Mouse (Mus musculus) c-Kit-positive CD71-positive TER-119-negative erythroid progenitor cells, embryonic 14.5 days (primary cell): ENCODE measurements around the gene Ercc6.

Source experiments
- DNase-seq: peaks from one replicate; pipeline ENCODE4 v3.0.0-alpha.2; 2013; ENCODE audit warnings: low read depth

Ercc6 gene

DNA sequence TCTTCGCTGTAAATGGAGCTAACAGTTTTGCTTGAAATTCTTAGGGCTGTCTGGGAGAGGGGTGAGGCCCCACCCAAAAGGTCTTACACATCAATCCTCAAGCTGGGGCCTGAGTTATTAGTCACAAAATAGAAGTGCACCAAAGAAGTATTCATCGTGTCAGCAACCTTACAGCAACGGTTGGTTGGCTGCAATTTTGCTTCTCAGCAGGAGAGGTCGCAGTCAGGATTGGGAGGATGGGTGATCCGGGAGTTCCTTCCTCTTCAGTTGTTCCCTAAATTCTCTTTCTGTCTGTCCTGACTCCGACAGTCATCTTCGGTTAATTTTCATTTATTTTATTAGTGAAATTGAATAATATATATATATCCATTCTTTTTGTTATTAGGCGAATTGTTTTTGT, 59.2 kb downstream of the Ercc6 start:
- no peak for DNase-seq

DNA sequence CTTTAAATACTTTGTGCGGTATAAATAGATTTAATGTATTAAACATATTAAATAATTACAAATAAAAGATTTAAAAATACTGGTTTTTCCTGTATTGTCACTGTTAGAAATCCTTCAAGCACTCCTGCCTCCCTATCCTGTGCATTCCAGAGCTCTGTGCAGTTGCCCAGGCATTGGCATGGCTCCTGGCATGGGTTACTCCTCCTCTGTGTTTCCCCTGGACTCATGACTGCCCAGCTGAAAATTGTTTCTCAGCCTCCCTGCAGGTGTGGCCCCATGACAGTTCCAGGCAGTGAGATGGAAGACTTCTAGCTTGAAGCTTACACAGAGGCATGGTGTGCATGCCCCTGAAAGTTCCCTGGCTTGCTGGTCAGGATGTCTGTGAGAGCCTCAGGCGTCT, 65.1 kb downstream of the Ercc6 start:
- no peak for DNase-seq

DNA sequence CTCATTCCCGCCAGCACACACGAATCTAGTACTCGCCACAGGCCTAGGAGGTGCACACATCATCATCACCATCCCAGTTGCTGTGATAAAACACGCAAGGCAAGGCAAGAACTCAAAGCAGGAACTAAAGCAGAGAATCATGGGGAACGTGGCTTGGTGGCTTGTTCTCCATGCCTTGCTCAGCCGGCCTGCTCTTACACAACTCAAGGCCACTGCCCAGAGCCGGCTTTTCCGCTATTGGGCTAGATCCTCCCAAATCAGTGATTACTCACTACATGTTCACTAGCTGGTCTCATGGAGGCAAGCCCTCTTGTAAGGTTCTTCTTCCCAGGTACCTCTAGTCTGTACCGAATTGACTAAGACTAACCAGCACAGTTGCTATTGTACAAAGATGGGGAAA, 70.4 kb downstream of the Ercc6 start:
- no peak for DNase-seq

DNA sequence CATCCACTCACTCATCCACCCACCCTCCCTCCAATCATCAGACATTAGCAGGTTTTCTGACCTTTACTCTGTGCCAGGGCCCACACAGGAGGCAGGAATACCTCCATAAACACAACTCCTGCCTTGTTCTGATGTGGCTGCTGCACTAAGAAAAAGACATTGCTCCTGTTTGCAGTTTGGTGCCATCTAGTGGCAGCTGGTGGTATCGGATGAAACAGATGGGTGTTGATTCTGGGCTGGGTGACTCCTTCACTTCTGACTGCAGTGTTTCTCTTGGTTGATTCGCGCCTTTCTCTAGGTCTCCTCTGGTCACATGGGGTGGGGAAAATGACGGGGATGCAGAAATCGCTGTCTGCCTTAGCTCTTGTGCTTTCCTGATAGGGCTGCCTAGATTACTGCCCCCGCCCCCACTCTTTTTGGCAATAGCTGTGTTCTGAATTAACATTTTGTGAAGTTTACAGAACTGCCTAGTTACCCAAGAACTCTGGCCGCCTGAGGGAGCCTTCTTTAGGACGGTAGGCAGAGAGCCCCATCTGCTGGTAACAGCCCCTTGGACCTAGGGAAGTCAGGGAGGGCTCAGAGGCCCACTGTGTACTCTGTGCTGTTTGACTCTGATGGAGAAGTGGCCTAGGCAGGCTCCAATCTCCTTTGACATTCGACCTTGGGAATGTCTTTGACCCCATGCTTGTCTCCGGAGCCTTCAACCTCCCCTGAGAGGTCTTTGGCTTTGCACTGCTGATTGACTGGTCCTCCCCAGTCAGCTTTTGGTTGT, 73.9 kb downstream of the Ercc6 start:
- DNase-seq = peak; percentile 74

DNA sequence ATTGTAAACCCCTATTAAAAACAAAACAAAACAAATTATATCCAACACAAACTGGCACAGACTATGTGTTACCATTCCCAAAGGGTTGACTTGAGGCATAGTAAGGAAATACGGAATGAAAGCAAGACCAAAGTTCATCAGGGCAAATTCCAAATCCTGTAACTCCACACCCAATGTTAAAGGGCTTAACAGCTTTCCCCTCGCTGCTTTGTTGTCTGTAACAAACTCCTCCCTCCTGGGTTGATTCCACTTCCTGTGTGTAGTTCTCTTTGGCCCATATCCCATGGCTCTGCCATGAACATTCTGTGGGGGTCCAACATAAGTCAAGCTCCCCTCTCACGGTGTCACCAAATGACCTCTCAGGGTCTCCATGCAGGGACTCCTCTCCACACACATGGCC, 77.1 kb downstream of the Ercc6 start:
- no peak for DNase-seq

DNA sequence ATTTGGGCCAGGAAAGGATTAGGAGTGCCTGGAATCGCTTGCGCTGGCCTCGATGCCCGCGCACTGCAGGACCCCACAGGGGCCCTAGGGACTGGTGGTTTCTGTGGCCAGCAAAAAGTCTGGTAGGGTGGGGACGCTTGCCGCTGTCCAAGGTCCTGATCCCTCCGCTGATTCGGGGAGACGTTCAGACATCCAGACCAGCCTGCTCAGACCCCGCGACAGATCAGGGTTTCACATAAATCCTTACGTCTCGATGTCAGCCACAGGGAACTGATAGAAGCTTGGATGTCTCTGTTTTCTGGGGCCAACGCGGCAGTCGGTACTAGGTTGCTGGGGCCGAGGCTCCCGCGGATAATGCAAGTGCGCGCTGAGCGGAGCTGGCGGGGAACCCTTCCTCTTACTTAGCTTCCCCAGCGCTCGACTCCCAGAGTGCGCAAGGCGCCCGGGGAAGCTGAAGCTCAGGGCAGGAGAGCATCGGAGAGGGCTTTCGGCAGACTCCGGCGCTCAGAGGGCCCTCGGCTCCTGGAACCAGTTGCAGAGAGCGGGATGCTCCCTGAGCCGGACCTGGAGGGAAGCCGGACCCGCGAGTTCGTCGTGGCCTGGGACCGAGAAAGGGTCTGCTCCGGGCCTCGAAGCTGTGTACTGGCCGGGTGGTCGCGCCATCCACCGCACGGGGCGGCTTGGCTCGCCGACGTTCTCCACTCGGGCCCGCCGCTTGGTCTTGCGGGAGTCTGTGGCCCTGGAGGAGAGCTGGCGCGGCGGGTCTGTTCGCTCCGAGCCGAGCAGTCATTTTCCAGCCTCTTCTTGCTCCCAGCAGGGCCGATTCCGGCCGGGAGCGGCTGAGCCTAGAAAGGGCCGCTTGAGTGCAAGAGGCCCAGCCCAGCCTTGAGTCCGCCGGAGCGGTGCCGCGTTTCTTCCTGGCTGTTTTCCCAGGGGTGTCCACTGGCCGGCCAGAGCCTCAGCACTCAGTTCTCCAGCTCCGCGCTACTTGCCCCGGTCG, 84.2 kb downstream of the Ercc6 start:
- peak; percentile 52 for DNase-seq

DNA sequence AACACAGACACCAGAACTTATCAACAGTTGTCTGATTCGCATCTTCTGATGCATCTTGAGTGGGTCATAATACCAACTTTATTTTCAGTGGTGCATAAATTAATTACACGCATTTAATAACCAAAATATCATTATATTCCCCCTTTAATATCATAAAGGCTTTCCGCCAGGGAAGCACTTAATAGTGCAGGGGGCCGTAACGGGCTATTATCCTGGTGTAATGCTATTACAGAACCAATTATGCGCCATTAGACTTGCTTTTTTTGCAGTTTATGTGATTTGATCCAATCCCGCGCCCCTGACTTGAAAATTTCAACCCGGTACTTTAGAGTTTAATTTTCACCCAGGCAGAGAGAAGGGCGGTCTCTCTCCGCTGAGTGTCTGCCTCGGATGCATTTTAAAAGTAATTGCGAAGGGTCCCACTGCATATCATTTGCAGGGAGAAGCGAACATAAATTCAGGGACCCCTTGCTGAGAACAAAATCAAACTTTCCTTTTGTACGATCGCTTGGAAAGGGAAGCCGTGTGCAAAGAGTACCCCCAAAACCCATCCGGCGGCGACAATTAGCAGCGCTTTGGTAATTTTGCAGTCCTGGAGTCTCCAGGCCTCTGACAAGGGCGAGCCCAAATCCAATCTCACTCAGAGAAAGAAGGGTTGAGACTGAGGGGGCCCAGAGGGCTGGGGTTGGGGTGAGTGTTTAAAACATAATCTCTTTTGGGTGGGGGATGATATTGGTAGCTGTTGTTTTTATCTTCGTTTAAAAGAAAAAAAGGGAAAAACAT, 85.3 kb downstream of the Ercc6 start:
- no peak for DNase-seq

DNA sequence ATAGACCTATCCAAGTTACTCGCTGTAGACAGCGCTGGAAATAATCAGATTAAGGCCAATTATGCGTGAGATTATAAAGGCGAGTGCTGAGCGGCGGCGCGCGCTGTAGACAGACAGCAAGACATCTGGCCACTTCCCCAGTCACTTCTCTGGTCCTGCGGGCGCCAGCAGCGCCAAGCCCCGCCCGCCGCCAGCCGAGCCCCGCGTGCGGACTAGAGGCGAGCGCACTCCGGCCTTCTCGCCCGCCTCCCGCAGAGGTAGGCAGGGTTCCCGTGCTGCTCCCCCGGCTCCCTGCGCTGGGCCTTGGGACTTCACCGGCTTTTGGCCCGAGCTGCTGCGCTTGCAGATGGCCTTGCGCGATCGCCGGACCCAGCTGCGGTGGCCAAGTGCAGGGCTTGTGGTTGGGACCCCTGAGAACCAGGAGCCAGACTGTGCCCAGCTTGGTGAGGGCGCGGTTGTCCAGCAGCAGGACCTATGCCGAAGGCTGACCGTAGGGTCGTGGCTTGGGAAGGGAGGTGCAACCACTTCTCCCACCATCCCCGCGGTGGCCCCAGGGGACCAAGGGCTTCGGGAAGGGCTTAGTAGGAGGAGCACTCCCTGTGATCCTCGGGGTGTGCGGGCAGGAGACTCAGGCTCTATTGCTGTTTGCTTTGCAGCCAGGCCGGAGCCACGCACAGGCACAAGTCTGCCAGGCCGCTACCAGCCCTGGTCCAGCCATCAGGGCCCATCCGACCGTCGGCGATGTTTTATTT, 86.1 kb downstream of the Ercc6 start, which contains the start of gene Prrxl1:
TSS of gene Prrxl1 (plus strand) at position 118 of the 752 bp plus-strand sequence.
- DNase-seq = no peak

DNA sequence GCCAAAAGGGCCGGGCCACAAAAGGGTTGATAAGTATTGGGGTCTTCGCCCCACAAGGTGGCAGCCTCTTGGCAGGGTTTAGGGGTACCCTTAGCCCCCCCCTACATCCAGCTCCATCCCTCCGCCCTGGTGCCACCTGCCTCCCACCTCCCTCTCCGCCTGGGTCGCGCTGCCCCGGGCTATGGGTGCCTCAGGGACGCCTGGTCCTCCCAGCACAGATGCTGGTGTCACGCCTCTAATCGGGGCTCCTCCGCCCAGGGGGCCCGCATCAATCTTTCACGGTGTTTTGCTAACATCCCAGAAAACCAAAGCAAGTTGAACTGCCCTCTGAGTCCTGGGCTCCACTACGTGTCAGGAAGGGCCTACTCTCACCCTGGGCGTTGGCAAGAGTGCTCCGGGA, 86.8 kb downstream of the Ercc6 start:
- DNase-seq = no peak

DNA sequence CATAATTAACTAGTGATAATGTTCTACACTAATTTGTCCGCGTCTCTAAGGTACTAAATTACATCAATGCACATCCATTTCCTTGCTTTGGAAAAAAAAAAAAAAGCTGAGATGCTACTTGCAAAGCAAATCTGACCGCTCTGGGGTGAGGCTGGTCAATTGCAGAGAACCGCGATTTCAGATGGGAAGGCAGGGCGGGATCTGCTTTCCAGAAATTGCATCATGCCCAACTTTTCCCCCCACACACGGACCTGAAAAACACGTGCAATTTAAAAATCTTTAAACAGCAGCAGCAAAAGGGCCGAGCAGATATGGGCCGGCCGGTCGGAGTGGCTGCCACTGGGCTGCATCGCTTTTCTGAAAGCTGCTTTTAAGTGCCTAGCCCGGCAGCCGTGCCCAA, 92.2 kb downstream of the Ercc6 start:
- no peak for DNase-seq

DNA sequence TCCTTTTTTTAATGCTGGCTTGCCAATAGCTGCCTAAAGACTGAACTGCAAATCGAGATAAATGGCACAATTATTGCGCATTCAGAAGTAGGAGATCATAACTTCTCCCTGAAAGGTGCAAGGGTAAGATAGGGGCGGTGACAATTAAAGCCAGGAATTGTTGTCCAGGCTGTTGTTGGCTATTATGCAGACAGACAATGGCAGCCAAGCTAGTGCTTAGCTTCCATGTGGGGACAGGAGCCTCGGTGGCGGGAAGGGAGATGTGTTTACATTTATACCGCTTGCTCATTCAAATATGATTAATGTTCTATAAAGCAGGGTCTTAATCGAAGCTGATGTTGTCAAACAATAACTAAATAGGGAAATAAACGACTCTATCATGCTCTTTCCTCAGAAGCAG, 93.0 kb downstream of the Ercc6 start:
- no peak for DNase-seq

DNA sequence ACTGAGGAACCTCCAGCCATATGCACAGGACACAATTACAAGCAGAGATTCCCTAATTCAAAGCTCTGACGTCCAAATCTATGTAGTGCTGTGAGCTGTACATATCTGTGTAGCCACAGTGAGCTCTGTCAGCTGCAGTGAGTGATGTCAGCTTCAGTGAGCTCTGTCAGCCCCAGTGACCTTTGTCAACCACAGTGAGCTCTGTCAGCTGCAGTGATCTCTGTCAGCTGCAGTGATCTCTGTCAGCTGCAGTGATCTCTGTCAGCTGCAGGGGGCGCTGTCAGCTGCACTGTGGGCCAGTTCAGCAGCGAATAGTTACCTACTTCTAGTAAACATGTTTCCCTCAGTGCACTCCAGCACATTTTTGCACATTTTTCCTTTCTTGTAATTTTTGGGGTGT, 96.1 kb downstream of the Ercc6 start:
- DNase-seq = no peak

DNA sequence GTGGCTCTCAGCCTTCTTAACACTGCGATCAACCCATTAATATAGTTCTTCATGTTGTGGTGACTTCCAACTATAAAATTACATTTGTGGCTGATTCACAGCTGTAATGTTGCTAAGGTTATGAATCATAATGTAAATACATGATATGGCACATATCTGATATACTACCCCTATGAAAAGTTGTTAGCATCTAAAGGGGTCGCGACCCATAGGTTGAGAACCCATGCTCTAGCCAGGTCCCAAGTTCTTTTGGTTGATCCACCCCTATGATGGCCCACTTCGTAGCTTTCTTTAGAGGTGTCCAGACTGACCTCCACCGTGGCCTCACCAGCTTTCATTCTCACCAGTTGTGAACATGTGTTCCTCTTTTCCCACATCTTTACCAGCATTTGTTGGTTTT, 103.9 kb downstream of the Ercc6 start:
- no peak for DNase-seq

DNA sequence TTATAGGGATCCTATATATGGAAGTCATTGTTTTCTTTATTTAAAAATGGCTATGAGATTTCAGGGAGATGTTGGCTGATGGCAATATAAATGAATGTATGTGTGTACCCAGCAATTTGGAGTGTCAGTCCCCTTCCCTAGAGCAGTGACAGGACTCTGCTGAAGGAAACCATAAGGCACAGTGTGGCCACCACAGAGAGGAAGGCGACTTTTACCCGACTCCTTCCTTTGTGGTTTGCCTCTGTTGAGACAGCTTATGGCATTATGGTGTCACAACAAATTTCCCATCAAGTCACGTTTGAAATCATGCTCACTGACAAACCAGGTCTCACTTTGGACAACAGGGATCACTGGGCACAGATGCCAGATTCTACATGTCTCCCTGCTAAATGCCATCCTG, 110.9 kb downstream of the Ercc6 start:
- DNase-seq = no peak

DNA sequence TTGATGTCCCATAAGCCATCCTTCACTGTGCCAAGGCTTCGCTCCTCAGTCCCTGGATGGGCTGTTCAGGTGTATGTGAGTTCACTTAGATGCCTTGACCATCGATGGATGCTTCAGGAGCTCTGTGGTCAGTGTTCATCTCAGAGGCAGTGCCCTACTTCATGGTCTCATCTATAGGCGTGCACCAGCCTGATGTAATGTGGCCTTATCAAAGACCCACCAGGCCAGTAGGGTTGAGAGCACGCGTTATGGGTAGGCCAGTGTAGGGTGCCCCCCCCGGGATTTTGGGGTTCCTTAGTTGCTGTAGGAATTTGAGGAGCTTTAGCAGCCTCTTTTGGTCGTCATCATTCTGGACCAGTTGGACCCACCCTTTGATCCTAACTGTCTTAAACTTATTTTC, 111.5 kb downstream of the Ercc6 start:
- DNase-seq = no peak

DNA sequence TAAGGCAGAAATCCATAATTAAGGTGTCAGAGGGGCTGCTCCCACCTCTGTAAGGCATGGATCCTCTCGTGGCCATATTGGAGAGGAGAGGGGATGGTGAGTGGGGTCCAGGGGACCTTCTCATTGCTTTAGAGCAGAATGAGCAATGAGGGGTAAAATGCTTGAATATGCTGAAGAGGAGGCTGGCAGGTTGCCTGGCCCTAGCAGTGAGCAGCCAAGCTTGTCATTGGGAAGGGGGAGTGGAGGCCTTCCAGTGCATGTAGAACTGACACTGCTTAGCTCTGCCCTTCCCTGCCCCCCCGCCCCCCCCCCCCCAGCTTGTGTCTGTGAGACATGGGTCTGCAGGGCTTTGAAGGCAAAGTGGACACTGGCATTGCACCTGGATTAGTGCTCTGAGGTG, 114.0 kb downstream of the Ercc6 start:
- DNase-seq = no peak

DNA sequence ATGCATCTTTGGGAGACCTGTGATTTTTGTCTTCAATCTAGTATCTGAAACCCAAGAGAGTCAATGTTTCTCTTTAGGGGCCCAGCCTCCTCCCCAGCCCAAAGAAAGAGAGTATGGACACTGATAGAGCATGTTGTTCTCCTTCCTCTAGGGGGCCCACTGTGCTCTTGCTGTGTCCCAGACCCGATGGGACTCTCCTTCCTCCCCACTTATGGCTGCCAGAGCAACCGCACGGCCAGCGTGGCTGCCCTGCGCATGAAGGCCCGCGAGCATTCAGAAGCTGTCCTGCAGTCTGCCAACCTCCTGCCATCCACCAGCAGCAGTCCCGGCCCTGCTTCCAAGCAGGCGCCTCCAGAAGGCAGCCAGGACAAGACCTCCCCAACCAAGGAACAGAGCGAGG, 115.3 kb downstream of the Ercc6 start:
- DNase-seq = no peak
